Comparison of ENCODE assay signal across 32 mouse cellular contexts in the genomic region with DNA sequence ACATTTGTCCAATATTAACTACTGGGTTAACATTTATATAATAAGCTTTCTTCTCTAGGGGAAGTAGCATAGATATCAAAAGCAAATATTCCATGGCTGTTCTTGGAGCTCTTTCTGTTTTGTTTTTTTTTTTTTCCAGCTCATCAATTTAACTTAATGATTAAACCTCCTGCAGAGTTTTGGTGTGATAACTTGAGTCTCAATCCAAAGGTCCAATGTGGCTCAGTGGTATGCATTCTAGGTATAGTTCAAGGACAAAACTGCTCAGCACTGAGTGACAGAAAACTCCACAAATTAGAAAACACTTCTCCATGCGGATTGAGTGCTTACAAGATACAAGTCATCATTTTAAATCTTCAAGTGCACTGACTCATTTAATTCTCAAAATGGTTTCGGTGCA. TPM values are rescaled to one million over a fixed set of nuclear protein-coding genes. Genes with fewer than 3 reads are reported as not detected.
"Had no signal": no experiment of that assay in that cellular context is flagged by ENCODE, and none has a peak within 500 bp of the region (broad histone marks: within the 10 kb centered on the region; RNA-seq: fewer than 3 reads in every experiment).

No protein-coding gene starts in this region.

- DNase-seq: forebrain, postnatal 0 days; gastrocnemius, postnatal 25 days; heart, adult 18-20 months; heart, postnatal 10 days; heart, postnatal 36 days; kidney, adult 18-20 months; kidney, postnatal 25 days; kidney, postnatal 4 days; liver, embryonic 13.5 days; liver, postnatal 0 days had no signal

- H3K4me3 ChIP-seq: heart, embryonic 10.5 days; heart, embryonic 12.5 days; hindbrain, embryonic 13.5 days; hindbrain, embryonic 15.5 days; kidney, embryonic 15.5 days; layer of hippocampus, adult 2 months; left cerebral cortex, adult 2 months; limb, embryonic 10.5 days; limb, embryonic 12.5 days; liver, embryonic 13.5 days; liver, embryonic 15.5 days had no signal

- H3K4me1 ChIP-seq: heart, embryonic 10.5 days; heart, embryonic 12.5 days; hindbrain, embryonic 13.5 days; hindbrain, embryonic 15.5 days; kidney, embryonic 15.5 days; limb, embryonic 10.5 days; limb, embryonic 12.5 days; liver, embryonic 13.5 days; liver, embryonic 15.5 days had no signal

- H3K9me3 ChIP-seq: heart, embryonic 10.5 days; hindbrain, embryonic 13.5 days; hindbrain, embryonic 15.5 days; kidney, embryonic 15.5 days; limb, embryonic 10.5 days; limb, embryonic 12.5 days; liver, embryonic 13.5 days; liver, embryonic 15.5 days had no signal

- H3K36me3 ChIP-seq: heart, embryonic 10.5 days; heart, embryonic 12.5 days; hindbrain, embryonic 13.5 days; hindbrain, embryonic 15.5 days; kidney, embryonic 15.5 days; limb, embryonic 10.5 days; limb, embryonic 12.5 days; liver, embryonic 13.5 days; liver, embryonic 15.5 days had no signal

- H3K4me2 ChIP-seq: heart, embryonic 12.5 days; hindbrain, embryonic 13.5 days; hindbrain, embryonic 15.5 days; kidney, embryonic 15.5 days; limb, embryonic 12.5 days; liver, embryonic 11.5 days; liver, embryonic 13.5 days; liver, embryonic 15.5 days had no signal

- H3K9ac ChIP-seq: forebrain, postnatal 0 days; heart, embryonic 12.5 days; hindbrain, embryonic 13.5 days; hindbrain, embryonic 15.5 days; kidney, embryonic 15.5 days; limb, embryonic 12.5 days; liver, embryonic 13.5 days; liver, embryonic 15.5 days; liver, postnatal 0 days had no signal

- H3K27ac ChIP-seq: heart, embryonic 10.5 days; hindbrain, embryonic 13.5 days; hindbrain, embryonic 15.5 days; hindbrain, postnatal 0 days; kidney, embryonic 15.5 days; kidney, postnatal 0 days; layer of hippocampus, adult 2 months; left cerebral cortex, adult 2 months; limb, embryonic 10.5 days; limb, embryonic 12.5 days; liver, embryonic 13.5 days; liver, embryonic 15.5 days had no signal

- ATAC-seq: forebrain, postnatal 0 days; hindbrain, postnatal 0 days; liver, postnatal 0 days had no signal

- H3K27me3 ChIP-seq: heart, embryonic 12.5 days; hindbrain, embryonic 13.5 days; hindbrain, embryonic 15.5 days; kidney, embryonic 15.5 days; limb, embryonic 12.5 days; liver, embryonic 13.5 days; liver, embryonic 15.5 days had no signal

RNA-seq across cellular contexts. Expression of a gene that starts 9.7 kb away (rescaled TPM):
- total RNA-seq: forebrain, postnatal 0 days; gastrocnemius, adult 18-20 months; gastrocnemius, adult 8-10 months; gastrocnemius, postnatal 25 days; gastrocnemius, postnatal 4 days; heart, adult 18-20 months; heart, postnatal 10 days; hindbrain, postnatal 0 days; layer of hippocampus, adult 2 months; layer of hippocampus, postnatal 10 days; layer of hippocampus, postnatal 25 days; left cerebral cortex, adult 2 months; left cerebral cortex, postnatal 14 days; left cerebral cortex, postnatal 36 days had no signal
- polyA plus RNA-seq: forebrain, postnatal 0 days; heart, embryonic 10.5 days; heart, embryonic 12.5 days; heart, embryonic 14.5 days; hindbrain, embryonic 11.5 days; hindbrain, embryonic 13.5 days; hindbrain, embryonic 15.5 days; hindbrain, postnatal 0 days; kidney, embryonic 15.5 days; kidney, postnatal 0 days; limb, embryonic 10.5 days; limb, embryonic 12.5 days; liver, embryonic 11.5 days; liver, embryonic 15.5 days; liver, postnatal 0 days had no signal
